ENCODE assay signal across 7 mouse cellular contexts in the genomic region with DNA sequence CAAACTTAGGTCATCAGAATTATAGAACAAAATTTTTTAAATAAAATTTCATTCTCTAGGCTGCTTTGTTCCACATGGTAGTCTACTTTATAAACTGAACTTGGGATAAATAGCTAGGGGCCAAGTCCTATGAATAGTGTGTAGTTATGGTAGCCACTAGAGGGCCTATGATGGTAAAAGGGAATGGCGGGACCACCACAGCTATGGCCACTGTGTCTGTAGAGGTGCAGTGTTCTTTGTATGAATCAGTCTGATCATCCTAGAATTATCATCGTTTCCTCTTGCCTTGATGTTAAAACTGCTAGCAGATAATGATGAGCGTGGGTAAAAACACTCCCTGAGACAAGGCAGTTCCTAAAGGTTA. TPM values are rescaled to one million over a fixed set of nuclear protein-coding genes. Genes with fewer than 3 reads are reported as not detected.
DNase-seq lines count a peak whose midpoint lies in the region; ATAC-seq lines count a peak whose summit lies in the region.

No protein-coding gene starts in this region.

- H3K27ac ChIP-seq in neural tube, embryonic 11.5 days (ENCODE audit: low read depth, low read length) = peak overlapping the region; percentile 47; the same call in 1 of the 2 replicates
- H3K27ac ChIP-seq in embryonic facial prominence, embryonic 10.5 days (replicated peaks) = peak overlapping the region; percentile 73
- H3K27ac ChIP-seq in intestine, embryonic 16.5 days (ENCODE audit: low read length) = peak overlapping the region; percentile 84
- peak overlapping the region; percentile 83 for H3K27ac ChIP-seq in midbrain, embryonic 15.5 days

- peak; percentile 54; the same call in 1 of the 2 replicates for ATAC-seq in neural tube, embryonic 11.5 days (ENCODE audit: insufficient read depth, low FRiP score, low TSS enrichment)
- peak; percentile 57 for ATAC-seq in intestine, embryonic 16.5 days
- ATAC-seq in midbrain, embryonic 15.5 days (replicated peaks) = peak; percentile 75

- DNase-seq in neural tube, embryonic 11.5 days (ENCODE audit: low spot score) = peak; percentile 35
- no peak for DNase-seq in neural tube, embryonic 10.5 days (ENCODE audit: extremely low spot score, low spot score)
- peak; percentile 38 for DNase-seq in embryonic facial prominence, embryonic 10.5 days (ENCODE audit: low spot score)
- no peak for DNase-seq in adrenal gland, adult 18-20 months (ENCODE audit: low spot score in 2 of 2)
- DNase-seq in thymus, postnatal 0 days (ENCODE audit: low spot score) = no peak

- 0 out of 2 replicates have a peak, but pooled peaks cover 2% of the 10 kb centered on the region for H3K4me1 ChIP-seq in neural tube, embryonic 11.5 days (ENCODE audit: control insufficient read depth, insufficient read depth, low read length)
- peaks cover 21% of the 10 kb centered on the region for H3K4me1 ChIP-seq in embryonic facial prominence, embryonic 10.5 days
- peaks cover 18% of the 10 kb centered on the region; the same call in 1 of the 2 replicates for H3K4me1 ChIP-seq in intestine, embryonic 16.5 days (ENCODE audit: control insufficient read depth, insufficient read depth, low read length)
- H3K4me1 ChIP-seq in midbrain, embryonic 15.5 days = peaks cover 29% of the 10 kb centered on the region

- no peaks in the 10 kb centered on the region for H3K27me3 ChIP-seq in neural tube, embryonic 11.5 days (ENCODE audit: control insufficient read depth, insufficient read depth, low read length)
- no peaks in the 10 kb centered on the region for H3K27me3 ChIP-seq in embryonic facial prominence, embryonic 10.5 days (replicated peaks; ENCODE audit: low read depth, poor library complexity, severe bottlenecking)
- H3K27me3 ChIP-seq in intestine, embryonic 16.5 days (replicated peaks; ENCODE audit: control insufficient read depth, insufficient read depth, low read length) = no peaks in the 10 kb centered on the region
- no peaks in the 10 kb centered on the region for H3K27me3 ChIP-seq in midbrain, embryonic 15.5 days (replicated peaks)

- WGBS in neural tube, embryonic 11.5 days = 43% methylated on average over 3 of the region's 3 CpGs
- 37% methylated on average over 3 of the region's 3 CpGs for WGBS in embryonic facial prominence, embryonic 10.5 days
- 45% methylated on average over 3 of the region's 3 CpGs for WGBS in intestine, embryonic 16.5 days
- WGBS in midbrain, embryonic 15.5 days = 42% methylated on average over 3 of the region's 3 CpGs

- no peak overlapping the region for H3K4me3 ChIP-seq in neural tube, embryonic 11.5 days (ENCODE audit: low read depth, low read length)
- H3K4me3 ChIP-seq in embryonic facial prominence, embryonic 10.5 days = peak overlapping the region; percentile 72
- H3K4me3 ChIP-seq in intestine, embryonic 16.5 days (ENCODE audit: low read length) = peak overlapping the region; percentile 69
- H3K4me3 ChIP-seq in midbrain, embryonic 15.5 days = peak overlapping the region; percentile 54

- peaks cover 5% of the 10 kb centered on the region for H3K36me3 ChIP-seq in neural tube, embryonic 11.5 days (ENCODE audit: control insufficient read depth, insufficient read depth, low read length)
- H3K36me3 ChIP-seq in embryonic facial prominence, embryonic 10.5 days (replicated peaks) = peaks cover 83% of the 10 kb centered on the region
- peaks cover 16% of the 10 kb centered on the region for H3K36me3 ChIP-seq in intestine, embryonic 16.5 days (ENCODE audit: control insufficient read depth, insufficient read depth, low read length)
- peaks cover 48% of the 10 kb centered on the region for H3K36me3 ChIP-seq in midbrain, embryonic 15.5 days (replicated peaks)

- H3K9ac ChIP-seq in neural tube, embryonic 11.5 days (ENCODE audit: low read length) = no peak overlapping the region
- peak overlapping the region; percentile 78; the same call in 1 of the 2 replicates for H3K9ac ChIP-seq in intestine, embryonic 16.5 days (ENCODE audit: low read depth, low read length)
- H3K9ac ChIP-seq in midbrain, embryonic 15.5 days = no peak overlapping the region

- H3K9me3 ChIP-seq in neural tube, embryonic 11.5 days (ENCODE audit: control insufficient read depth, low read length) = no peaks in the 10 kb centered on the region
- no peaks in the 10 kb centered on the region for H3K9me3 ChIP-seq in embryonic facial prominence, embryonic 10.5 days
- no peaks in the 10 kb centered on the region for H3K9me3 ChIP-seq in intestine, embryonic 16.5 days (ENCODE audit: control insufficient read depth, low read length)
- no peaks in the 10 kb centered on the region for H3K9me3 ChIP-seq in midbrain, embryonic 15.5 days

- peak overlapping the region; percentile 41 for H3K4me2 ChIP-seq in neural tube, embryonic 11.5 days (ENCODE audit: low read depth)
- H3K4me2 ChIP-seq in intestine, embryonic 16.5 days (ENCODE audit: low read depth, low read length) = peak overlapping the region; percentile 65
- peak overlapping the region; percentile 54 for H3K4me2 ChIP-seq in midbrain, embryonic 15.5 days

RNA-seq across cellular contexts. Expression of a gene that starts 0.5 kb away (rescaled TPM):
- polyA plus RNA-seq in neural tube, embryonic 11.5 days (2014; fragmentation: Nextera tagmentation; extraction: Ambion mirVana) = 28.4 and 31.7 TPM in 2 replicates
- polyA plus RNA-seq in embryonic facial prominence, embryonic 10.5 days (2016; fragmentation: Nextera tagmentation; extraction: Ambion mirVana) = 29.0 and 31.8 TPM in 2 replicates
- polyA plus RNA-seq in intestine, embryonic 16.5 days (2015; fragmentation: Nextera tagmentation; extraction: Ambion mirVana) = 36.2 and 36.5 TPM in 2 replicates
- polyA plus RNA-seq in midbrain, embryonic 15.5 days (2015; fragmentation: Nextera tagmentation; extraction: Ambion mirVana) = 33.9 and 36.6 TPM in 2 replicates
- 10 to 100 TPM; 23.2 to 25.0 TPM for total RNA-seq in adrenal gland, adult 18-20 months (2021)
- 38.2 and 43.5 TPM in 2 replicates for polyA plus RNA-seq in thymus, postnatal 0 days (2015; fragmentation: Nextera tagmentation; extraction: Ambion mirVana)

RNA-seq across cellular contexts. Expression of a gene that starts 5.4 kb away (rescaled TPM):
- 1,092 and 1,168 TPM in 2 replicates for polyA plus RNA-seq in neural tube, embryonic 11.5 days (2014; fragmentation: Nextera tagmentation; extraction: Ambion mirVana)
- polyA plus RNA-seq in embryonic facial prominence, embryonic 10.5 days (2016; fragmentation: Nextera tagmentation; extraction: Ambion mirVana) = 1,235 and 1,262 TPM in 2 replicates
- 1,062 and 1,181 TPM in 2 replicates for polyA plus RNA-seq in intestine, embryonic 16.5 days (2015; fragmentation: Nextera tagmentation; extraction: Ambion mirVana)
- 543 and 555 TPM in 2 replicates for polyA plus RNA-seq in midbrain, embryonic 15.5 days (2015; fragmentation: Nextera tagmentation; extraction: Ambion mirVana)
- total RNA-seq in adrenal gland, adult 18-20 months (2021) = 100 to 1,000 TPM; 867 to 950 TPM
- 1,382 and 1,420 TPM in 2 replicates for polyA plus RNA-seq in thymus, postnatal 0 days (2015; fragmentation: Nextera tagmentation; extraction: Ambion mirVana)

RNA-seq across cellular contexts. Expression of a gene that starts 5.7 kb away (rescaled TPM):
- polyA plus RNA-seq in neural tube, embryonic 11.5 days (2014; fragmentation: Nextera tagmentation; extraction: Ambion mirVana) = 22.2 and 24.0 TPM in 2 replicates
- 43.7 and 46.1 TPM in 2 replicates for polyA plus RNA-seq in embryonic facial prominence, embryonic 10.5 days (2016; fragmentation: Nextera tagmentation; extraction: Ambion mirVana)
- polyA plus RNA-seq in intestine, embryonic 16.5 days (2015; fragmentation: Nextera tagmentation; extraction: Ambion mirVana) = 17.3 and 22.0 TPM in 2 replicates
- 4.9 and 5.2 TPM in 2 replicates for polyA plus RNA-seq in midbrain, embryonic 15.5 days (2015; fragmentation: Nextera tagmentation; extraction: Ambion mirVana)
- 1 to 10 TPM; 3.1 to 3.8 TPM for total RNA-seq in adrenal gland, adult 18-20 months (2021)
- 9.4 and 11.3 TPM in 2 replicates for polyA plus RNA-seq in thymus, postnatal 0 days (2015; fragmentation: Nextera tagmentation; extraction: Ambion mirVana)

RNA-seq across cellular contexts. Expression of a gene that starts 56.4 kb away (rescaled TPM):
- polyA plus RNA-seq in neural tube, embryonic 11.5 days (2014; fragmentation: Nextera tagmentation; extraction: Ambion mirVana) = 1.7 and 2.4 TPM in 2 replicates
- 3.9 and 4.4 TPM in 2 replicates for polyA plus RNA-seq in embryonic facial prominence, embryonic 10.5 days (2016; fragmentation: Nextera tagmentation; extraction: Ambion mirVana)
- polyA plus RNA-seq in intestine, embryonic 16.5 days (2015; fragmentation: Nextera tagmentation; extraction: Ambion mirVana) = 1.8 and 2.4 TPM in 2 replicates
- 2.6 and 2.7 TPM in 2 replicates for polyA plus RNA-seq in midbrain, embryonic 15.5 days (2015; fragmentation: Nextera tagmentation; extraction: Ambion mirVana)
- total RNA-seq in adrenal gland, adult 18-20 months (2021) = 1 to 10 TPM; 2.2 to 2.8 TPM
- 1.9 TPM in 2 replicates for polyA plus RNA-seq in thymus, postnatal 0 days (2015; fragmentation: Nextera tagmentation; extraction: Ambion mirVana)

Comparison
In these comparisons a context has a peak if more than half of its experiments do, and no peak if none do; other contexts are left out.
1. DNase-seq: peak in neural tube, embryonic 11.5 days (single experiment) and embryonic facial prominence, embryonic 10.5 days (single experiment); none in neural tube, embryonic 10.5 days (single experiment), adrenal gland, adult 18-20 months (0 of 2) and thymus, postnatal 0 days (single experiment).
2. Peak in every context shown above with its lines, with median percentiles within 50 percentile points of each other: ATAC-seq, H3K27ac ChIP-seq and H3K4me2 ChIP-seq.